Mouse (Mus musculus): ENCODE measurements around the gene Hacd2.

DNA sequence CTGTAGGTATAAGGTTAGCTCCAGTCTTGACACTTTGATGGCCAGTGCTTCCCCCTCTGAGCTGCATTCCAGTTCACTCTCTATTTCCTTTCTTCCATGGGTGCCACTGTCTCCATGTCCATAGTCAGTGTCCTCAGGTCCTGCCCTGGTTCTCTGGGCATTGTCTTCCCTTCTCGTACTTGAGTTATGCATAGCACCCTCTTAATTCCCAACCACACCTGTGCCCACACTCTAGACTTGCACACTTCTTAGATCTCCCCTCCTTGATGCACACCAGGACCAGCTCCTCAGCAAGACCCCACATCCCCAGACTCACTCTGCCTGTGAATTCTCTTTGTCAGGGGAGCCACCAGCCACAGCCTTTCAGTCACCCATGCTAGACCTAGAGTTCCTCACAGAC lies 30.0 kb downstream of the Hacd2 start:
- TF ChIP-seq POLR2A (IDR thresholded peaks at IDR 0.05; ENCODE audit: low read depth, low read length) (no peak), CTCF (conservative IDR thresholded peaks at IDR 0.05; ENCODE audit: insufficient read depth, insufficient read length, low read depth, low read length) (no peak)
